Mouse (Mus musculus): Measurements from ENCODE around the gene Ruvbl2. TPM values are rescaled to one million over a fixed set of nuclear protein-coding genes. Genes with fewer than 3 reads are reported as not detected.
"Not testable (repeated sequence)": the region's sequence is repeated elsewhere in the genome, so short reads cannot be mapped to it uniquely, and the experiment has no call there.

The Ruvbl2 gene
- polyA plus RNA-seq, 1 experiment from 2014 or later: 82.1 TPM

DNA sequence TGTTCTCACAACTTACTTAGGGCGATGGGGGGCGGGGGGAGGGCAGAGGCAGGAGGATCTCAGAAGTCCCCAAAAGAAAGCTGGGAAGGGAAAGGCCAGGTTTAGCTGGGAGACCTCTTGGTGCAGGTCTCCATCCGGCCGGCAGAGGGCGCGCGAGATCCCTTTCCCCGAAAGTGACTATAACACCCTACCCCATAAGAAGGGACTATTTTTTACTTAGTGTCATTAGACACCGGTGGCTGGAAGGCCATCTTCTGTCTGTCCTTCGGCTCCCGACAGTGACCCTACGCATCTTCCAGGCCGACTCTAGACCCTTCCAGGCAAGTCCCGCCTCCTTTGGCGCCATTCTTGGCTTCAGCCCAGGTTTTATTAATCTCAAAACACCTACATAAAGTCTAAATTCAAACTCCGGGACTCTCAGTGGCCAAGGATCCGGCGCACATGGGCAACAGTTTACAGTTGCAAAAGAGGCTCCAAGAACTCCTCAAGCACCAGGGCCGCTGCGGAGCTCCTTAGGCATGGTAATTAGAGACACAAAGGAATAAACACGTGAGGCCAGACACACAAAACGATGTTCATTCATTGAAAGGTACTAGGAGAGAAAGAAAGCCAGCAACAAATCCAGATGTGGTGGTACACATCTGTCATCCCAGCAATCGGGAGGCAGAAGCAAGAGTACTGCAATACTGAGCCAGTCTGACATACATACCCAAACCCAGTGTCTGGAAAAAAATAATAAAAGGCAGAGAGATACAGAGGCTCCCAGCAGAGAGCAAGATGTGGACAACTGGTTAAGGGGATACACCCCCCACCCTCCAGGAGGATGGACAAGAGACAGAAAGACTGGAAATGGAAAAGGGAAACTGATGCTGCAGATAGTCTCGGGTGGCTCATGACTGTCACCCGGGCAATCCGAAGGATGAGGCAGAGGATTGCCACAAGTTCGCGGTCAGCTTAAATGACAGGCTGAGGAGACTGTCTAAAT is 32.5 kb downstream of the Ruvbl2 start, which contains the start of gene Kcna7:
TSS of gene Kcna7 (plus strand) at position 563 of the 985 bp plus-strand sequence.
- POLR2A ChIA-PET: interaction anchor here (1.5 kb wide), 1 partner anchor 29 kb away, joined by 3 read pairs; the partner anchor contains the start of gene Gys1
- no peak for TF ChIP-seq CTCF (IDR thresholded peaks at IDR 0.05)
- ATAC-seq (no peak), DNase-seq (ENCODE audit: low read depth, low spot score) (no peak)
- H3K27me3 ChIP-seq: peaks cover 32% of the 10 kb centered on the region
- CTCF ChIA-PET: interaction anchor here (1.0 to 2.3 kb wide), 5 partner anchors 13 to 128 kb away, joined by 4 to 5 read pairs (median 4); partner anchors contain the start of gene Slc6a21
- in situ Hi-C loops (cut with MboI; ENCODE audit: low pct_unique_long_range_greater_than_20kb): loop anchor here (10.0 kb wide), 1 partner anchor 101 kb away; no protein-coding TSS in a partner anchor

DNA sequence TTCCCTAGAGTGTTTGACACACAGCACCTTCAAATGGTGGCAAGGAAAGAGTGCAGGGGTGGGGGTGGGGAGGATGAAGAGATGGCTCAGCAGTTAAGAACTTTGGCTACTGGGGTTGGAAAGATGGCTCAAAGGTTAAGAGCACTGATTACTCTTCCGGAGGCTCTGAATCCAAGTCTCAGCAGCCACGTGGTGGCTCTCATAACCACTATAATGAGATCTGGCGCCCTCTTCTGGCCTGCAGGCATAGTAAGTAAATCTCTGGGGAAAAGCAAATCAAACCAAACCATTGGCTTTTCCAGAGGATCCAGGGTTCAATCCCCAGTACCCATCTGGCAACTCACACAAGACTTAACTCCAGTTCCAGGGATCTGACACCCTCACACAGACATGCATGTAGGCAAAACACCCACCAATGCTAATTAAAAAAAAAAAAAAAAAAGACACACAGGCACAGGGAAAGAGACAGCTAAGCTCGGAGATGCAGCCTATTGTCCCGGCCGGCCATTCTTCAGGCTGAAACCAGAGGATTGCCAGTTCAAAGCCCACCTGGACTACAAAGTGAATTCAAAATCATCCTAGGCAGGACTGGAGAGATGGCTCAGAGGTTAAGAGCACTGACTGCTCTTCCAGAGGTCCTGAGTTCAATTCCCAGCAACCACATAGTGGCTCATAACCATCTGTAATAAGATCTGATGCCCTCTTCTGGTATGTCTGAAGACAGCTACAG is 34.2 kb downstream of the Ruvbl2 start:
- peaks cover 23% of the 10 kb centered on the region for H3K27me3 ChIP-seq
- ATAC-seq: no peak
- DNase-seq (ENCODE audit: low read depth, low spot score): no peak
- in situ Hi-C loops (cut with MboI; ENCODE audit: low pct_unique_long_range_greater_than_20kb): loop anchor here (10.0 kb wide), 1 partner anchor 99 kb away; no protein-coding TSS in a partner anchor
- ChIA-PET POLR2A (interaction anchor here (0.7 kb wide), 1 partner anchor 403 kb away, joined by 4 read pairs; no protein-coding TSS in a partner anchor), CTCF (interaction anchor here (0.7 to 2.5 kb wide), 4 partner anchors 103 to 221 kb away, joined by 3 to 5 read pairs (median 4); partner anchors contain the start of gene Slc6a21)
- peak; percentile 60 for TF ChIP-seq CTCF (IDR thresholded peaks at IDR 0.05)

DNA sequence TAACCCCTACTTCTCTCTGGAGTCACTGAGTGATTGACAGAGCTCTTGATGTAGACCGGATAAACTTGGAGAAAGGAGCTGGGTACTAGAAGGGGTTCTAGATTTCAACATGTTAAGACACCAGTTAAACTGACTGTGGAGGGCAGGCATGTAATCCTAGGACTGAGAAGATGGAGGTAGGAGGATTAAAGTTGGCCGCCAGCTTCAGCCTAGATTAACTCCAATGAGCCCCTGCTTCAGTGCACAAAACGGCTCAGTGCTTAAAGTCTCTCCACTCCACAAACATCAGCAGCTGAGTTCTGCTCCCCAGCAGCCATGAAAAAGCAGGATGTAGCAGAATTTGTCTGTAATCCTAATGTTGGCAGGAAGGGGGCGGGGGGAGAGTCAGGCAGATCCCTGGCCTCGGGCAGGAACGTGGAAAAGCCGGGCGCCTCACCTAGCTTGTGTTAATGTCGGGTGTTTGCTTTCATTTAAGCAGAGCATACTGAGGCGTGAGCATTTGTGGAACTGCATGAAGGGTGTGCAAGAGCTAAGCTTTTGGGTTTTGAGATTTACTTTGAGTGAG is 36.3 kb downstream of the Ruvbl2 start:
- ChIA-PET POLR2A (interaction anchor here (2.0 kb wide), 1 partner anchor 17 kb away, joined by 4 read pairs; no protein-coding TSS in a partner anchor), CTCF (interaction anchor here (2.5 kb wide), 1 partner anchor 101 kb away, joined by 5 read pairs; no protein-coding TSS in a partner anchor)
- H3K27me3 ChIP-seq: peaks cover 7% of the 10 kb centered on the region
- ATAC-seq (no peak), DNase-seq (ENCODE audit: low read depth, low spot score) (no peak)
- in situ Hi-C loops (cut with MboI; ENCODE audit: low pct_unique_long_range_greater_than_20kb): loop anchor here (10.0 kb wide), 1 partner anchor 97 kb away; no protein-coding TSS in a partner anchor
- TF ChIP-seq CTCF (IDR thresholded peaks at IDR 0.05): no peak

DNA sequence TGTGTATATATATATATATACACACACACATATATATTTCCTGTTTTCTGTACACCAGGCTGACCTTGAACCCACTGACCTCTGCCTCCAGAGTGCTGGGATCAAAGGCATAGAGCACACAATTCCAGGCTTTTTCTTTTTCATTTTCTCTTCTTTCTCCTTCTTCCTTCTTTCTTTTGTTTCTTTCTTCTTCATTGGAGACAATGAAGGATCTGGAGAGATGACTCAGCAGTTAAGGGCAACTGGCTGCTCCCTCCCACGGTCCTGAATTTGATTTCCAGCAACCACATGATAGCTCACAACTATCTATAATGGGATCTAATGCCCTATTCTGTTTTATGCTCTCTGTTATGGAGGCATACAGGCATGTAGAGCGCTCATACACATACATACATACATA is 41.1 kb downstream of the Ruvbl2 start:
- CTCF ChIA-PET: interaction anchor here (0.7 to 1.6 kb wide), 3 partner anchors 31 to 98 kb away, joined by 3 to 5 read pairs (median 5); no protein-coding TSS in a partner anchor
- in situ Hi-C loops (cut with MboI; ENCODE audit: low pct_unique_long_range_greater_than_20kb): no loop called here
- no peak for ATAC-seq

DNA sequence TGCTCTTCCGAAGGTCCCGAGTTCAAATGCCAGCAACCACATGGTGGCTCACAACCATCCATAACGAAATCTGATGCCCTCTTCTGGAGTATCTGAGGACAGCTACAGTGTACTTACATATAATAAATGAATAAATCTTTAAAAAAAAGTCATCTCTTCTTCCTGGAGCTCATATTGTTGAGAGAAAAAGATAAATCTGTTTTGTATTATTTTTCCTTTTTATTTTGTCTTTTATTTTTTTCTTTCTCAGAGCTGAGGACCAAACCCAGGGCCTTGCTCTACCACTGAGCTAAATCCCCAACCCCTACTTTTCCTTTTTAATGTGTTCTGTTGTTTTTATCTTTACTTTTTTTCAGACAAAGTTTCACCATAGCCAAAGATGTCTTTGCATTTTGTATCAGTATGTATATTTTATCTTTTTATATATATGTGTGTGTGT is 41.5 kb downstream of the Ruvbl2 start:
- POLR2A ChIA-PET; in situ Hi-C loops (cut with MboI; ENCODE audit: low pct_unique_long_range_greater_than_20kb); DNase-seq (ENCODE audit: low read depth, low spot score); ATAC-seq; H3K27me3 ChIP-seq: not testable (repeated sequence)
- CTCF ChIA-PET: interaction anchor here (1.4 to 1.6 kb wide), 2 partner anchors 31 to 97 kb away, joined by 5 read pairs; no protein-coding TSS in a partner anchor
- TF ChIP-seq CTCF (IDR thresholded peaks at IDR 0.05): peak; percentile 62

More for the DNA sequence above, 41.1 kb downstream of the Ruvbl2 start:
- no peak for TF ChIP-seq CTCF (IDR thresholded peaks at IDR 0.05)
- POLR2A ChIA-PET: no interaction called here
- DNase-seq (ENCODE audit: low read depth, low spot score): no peak
- H3K27me3 ChIP-seq: no peaks in the 10 kb centered on the region

- POLR2A ChIA-PET: interaction anchor here (0.6 to 1.2 kb wide), 2 partner anchors 13 to 132 kb away, joined by 3 read pairs; no protein-coding TSS in a partner anchor
- CTCF ChIA-PET: interaction anchor here (0.6 to 1.6 kb wide), 3 partner anchors 30 to 97 kb away, joined by 3 to 5 read pairs (median 5); no protein-coding TSS in a partner anchor
- no peak for TF ChIP-seq CTCF (IDR thresholded peaks at IDR 0.05)
- no peaks in the 10 kb centered on the region for H3K27me3 ChIP-seq
- in situ Hi-C loops (cut with MboI; ENCODE audit: low pct_unique_long_range_greater_than_20kb): no loop called here
- ATAC-seq: peak; percentile 93
- peak; percentile 99 for DNase-seq (ENCODE audit: low read depth, low spot score)
These were observed 42.1 kb downstream of the Ruvbl2 start, which contains the start of gene Snrnp70 for GRCm38 (mm10) chr7:45395578-45396336. Snrnp70 (minus strand) TSS chr7:45395742.

DNA sequence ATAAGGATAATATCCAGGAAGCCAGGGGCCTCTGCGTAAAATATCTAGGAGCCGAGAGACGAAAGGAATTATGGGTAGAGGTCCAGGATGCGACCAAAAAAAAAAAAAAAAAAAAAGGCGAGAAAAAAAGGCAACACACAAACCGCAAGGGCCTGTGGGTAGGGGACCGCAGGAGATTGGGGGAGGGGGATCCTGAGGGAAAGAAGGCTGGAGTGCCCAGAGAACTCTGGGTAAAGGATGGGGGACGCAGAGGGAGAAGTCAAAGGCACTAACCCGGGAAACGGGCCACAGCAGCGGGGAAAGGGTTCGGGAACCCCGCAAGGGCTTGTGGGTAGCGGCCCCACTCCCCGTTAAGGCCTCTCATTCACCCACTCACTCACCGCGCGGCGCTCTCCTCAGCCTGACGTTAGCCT is 42.8 kb downstream of the Ruvbl2 start:
- ChIA-PET CTCF (interaction anchor here (0.6 kb wide), 1 partner anchor 86 kb away, joined by 3 read pairs; no protein-coding TSS in a partner anchor), POLR2A (interaction anchor here (0.6 to 1.2 kb wide), 2 partner anchors 13 to 131 kb away, joined by 3 read pairs; no protein-coding TSS in a partner anchor)
- H3K27me3 ChIP-seq: no peaks in the 10 kb centered on the region
- in situ Hi-C loops (cut with MboI; ENCODE audit: low pct_unique_long_range_greater_than_20kb): no loop called here
- TF ChIP-seq CTCF (IDR thresholded peaks at IDR 0.05): no peak
- DNase-seq (ENCODE audit: low read depth, low spot score) (peak; percentile 28), ATAC-seq (peak; percentile 68)

DNA sequence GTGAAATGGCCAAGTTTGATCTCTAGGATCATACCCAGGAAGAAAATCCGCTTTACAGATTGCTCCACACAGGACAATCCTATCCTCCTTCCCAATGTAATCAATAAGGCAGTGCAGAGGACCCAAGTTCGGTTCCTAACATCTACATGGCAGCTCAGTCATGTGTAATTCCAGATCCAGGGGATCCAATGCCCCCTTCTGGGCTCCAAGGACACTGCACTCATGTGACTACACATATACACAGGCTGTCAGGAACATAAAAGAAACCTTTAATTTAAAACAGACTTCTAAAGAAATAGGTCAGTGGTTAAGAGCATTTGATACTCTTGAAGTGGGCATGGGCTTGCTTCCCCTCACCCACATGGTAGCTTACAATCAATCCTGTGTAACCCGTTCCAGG is 51.8 kb downstream of the Ruvbl2 start:
- no peak for TF ChIP-seq CTCF (IDR thresholded peaks at IDR 0.05)
- in situ Hi-C loops (cut with MboI; ENCODE audit: low pct_unique_long_range_greater_than_20kb): no loop called here
- ATAC-seq (no peak), DNase-seq (ENCODE audit: low read depth, low spot score) (no peak)
- ChIA-PET CTCF (no interaction called here), POLR2A (no interaction called here)
- no peaks in the 10 kb centered on the region for H3K27me3 ChIP-seq

GRCm38 (mm10) chr7:45376057-45376456 is 61.8 kb downstream of the Ruvbl2 start:
- POLR2A ChIA-PET: no interaction called here
- CTCF ChIA-PET: no interaction called here
- no peak for DNase-seq (ENCODE audit: low read depth, low spot score)
- H3K27me3 ChIP-seq: no peaks in the 10 kb centered on the region
- ATAC-seq: no peak
- in situ Hi-C loops (cut with MboI; ENCODE audit: low pct_unique_long_range_greater_than_20kb): no loop called here
- TF ChIP-seq CTCF (IDR thresholded peaks at IDR 0.05): no peak

Data from Patski (cell line).